Mouse (Mus musculus) adrenal gland, adult 2 months (tissue): Measurements from ENCODE around the gene Lpin2. TPM values are rescaled to one million over a fixed set of nuclear protein-coding genes. Genes with fewer than 3 reads are reported as not detected.
A peak's percentile ranks its signal among the peaks of the same experiment; 100 is the strongest.

Experiments used
- DNase-seq: peaks from one replicate; pipeline ENCODE4 v3.0.0; 2021
- long read RNA-seq: library from polyadenylated mRNA; stranded (forward); transcript quantifications from one replicate; pipeline ENCODE4 v2.0.0, GENCODE M21; 2021
- polyA plus RNA-seq: library from polyadenylated mRNA; depleted of rRNA; stranded (reverse); fragments of >200 nt; gene quantifications from 2 replicates; pipeline ENCODE4 v1.2.3, GENCODE M21; 2012; rRNA removed
- total RNA-seq, 2 experiments: library from RNA; stranded (reverse); gene quantifications; 2 replicates each; pipeline ENCODE4 v1.2.3; 2021

Gene Lpin2
- total RNA-seq (10 to 100 TPM; 38.1 to 43.0 TPM), polyA plus RNA-seq (7.0 and 8.2 TPM in 2 replicates)
- long read RNA-seq, partial matches to known transcripts: 4 of 17 reads
- long read RNA-seq, other reads (novel, unspliced or antisense): 13 of 17 reads

DNA sequence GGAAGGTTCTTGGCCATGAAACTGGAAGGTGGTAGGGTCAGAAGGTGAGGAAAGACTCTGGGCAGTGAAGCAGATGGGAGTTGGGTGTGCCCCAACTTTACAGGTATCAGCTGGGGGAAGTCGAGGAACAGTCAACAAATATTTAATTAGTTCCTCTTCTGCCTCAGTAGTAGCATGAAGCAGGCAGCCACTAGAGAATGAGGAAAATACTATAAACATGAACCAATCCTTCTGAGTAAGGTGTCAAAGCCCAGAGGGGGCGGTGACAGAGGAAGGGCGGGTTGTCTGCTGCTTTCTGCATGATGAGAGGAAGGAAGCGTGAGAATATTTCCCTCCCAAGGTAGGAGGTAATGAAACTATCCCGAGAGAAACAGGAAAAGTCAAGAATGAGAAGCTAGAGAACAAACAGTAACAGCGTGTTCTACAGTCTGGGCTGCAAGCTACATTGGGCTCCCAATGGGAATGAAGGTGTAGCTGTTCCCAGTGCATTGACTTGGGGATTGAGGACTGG, at the start of gene Lpin2:
TSS of gene Lpin2 (plus strand) at position 350 of the 511 bp plus-strand sequence.
- peak; percentile 30 for DNase-seq

DNA sequence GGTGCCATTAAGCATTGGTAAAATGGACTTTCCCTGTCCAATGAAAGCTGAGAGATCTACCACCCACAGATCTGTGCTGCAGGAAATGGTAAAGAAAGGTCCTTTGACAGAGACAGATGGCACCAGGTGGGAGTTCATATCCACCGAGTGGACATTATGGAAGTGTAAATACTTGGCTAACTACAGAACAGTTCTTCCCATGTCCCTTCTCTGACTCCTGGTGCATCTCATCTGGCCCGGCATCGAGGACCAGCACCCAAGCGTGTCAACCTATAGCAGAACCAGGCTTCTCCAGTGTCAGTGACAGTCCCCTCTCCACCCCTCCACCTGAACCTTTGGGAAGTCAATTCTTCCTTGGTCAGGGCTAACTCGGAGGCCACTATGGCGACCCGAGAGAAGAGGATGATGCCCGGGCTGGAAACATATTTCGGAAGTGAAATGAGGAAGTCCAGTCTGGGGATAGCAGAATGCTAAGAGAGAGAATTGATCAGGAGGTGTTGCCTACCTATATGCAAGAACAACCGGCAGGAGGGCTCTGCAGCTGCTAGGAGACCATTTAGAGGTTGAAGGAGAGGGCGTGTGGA, 49.4 kb upstream of the Lpin2 start:
- DNase-seq: no peak

DNA sequence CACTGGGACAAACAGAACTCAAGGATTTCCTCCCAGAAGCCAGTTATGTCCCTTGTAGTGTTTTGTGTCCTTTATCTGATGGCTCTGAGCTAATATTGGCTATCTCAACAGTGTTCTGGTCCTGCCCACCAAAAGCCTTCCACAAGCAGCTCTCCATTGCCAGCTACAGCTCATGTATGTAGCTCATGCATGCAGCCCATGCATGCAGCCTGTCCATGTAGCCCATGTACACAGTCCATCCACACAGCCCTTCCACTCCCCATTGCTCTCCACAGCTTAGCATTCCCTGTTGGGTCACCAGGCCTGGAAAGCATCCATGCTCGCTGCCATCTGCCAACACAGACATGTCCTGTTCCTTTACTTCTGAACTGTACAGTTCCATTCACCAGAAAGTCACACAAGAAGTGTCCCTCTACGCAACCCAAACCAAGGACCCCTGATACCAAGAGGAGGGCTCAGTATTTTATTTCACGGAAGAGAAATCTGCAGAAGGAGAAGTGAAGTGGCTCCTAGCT, 47.9 kb upstream of the Lpin2 start:
- no peak for DNase-seq

DNA sequence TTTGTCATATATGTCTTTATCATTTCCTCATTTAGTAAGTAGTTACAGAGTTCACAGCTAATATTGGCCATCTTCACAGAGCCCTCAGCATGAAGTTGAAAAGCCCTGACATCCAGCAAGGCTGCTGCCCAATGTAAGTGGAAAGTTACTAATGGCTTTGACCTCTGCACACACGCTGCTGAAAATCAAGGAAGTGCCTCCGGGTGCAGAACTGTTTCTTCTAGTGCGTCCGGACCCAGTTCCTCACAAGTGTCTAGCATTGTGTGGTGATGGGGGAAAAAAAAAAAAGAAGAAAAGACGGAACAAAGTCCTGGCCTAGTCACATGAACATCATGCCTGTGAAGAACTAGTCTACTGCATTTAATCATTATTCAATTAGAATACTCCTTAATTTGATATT, 47.3 kb upstream of the Lpin2 start:
- peak; percentile 35 for DNase-seq

DNA sequence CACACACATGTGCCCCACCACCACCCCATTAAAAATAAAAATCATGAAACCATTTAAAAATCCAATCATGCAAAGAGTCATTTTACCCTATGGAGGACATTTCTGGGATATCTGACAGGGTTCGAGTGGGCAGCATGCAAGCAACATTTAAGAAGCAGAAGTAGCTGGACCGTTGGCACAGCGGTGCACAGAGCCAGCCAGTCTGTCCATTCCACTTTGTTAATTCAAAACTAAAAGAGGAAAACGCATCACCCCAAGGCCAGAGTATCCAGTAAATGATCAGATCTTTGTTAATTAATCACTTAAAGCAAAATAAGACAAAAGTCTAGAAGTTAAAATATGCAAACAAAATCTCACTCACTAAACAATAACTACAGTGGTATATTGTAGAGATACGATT, 46.5 kb upstream of the Lpin2 start:
- no peak for DNase-seq

DNA sequence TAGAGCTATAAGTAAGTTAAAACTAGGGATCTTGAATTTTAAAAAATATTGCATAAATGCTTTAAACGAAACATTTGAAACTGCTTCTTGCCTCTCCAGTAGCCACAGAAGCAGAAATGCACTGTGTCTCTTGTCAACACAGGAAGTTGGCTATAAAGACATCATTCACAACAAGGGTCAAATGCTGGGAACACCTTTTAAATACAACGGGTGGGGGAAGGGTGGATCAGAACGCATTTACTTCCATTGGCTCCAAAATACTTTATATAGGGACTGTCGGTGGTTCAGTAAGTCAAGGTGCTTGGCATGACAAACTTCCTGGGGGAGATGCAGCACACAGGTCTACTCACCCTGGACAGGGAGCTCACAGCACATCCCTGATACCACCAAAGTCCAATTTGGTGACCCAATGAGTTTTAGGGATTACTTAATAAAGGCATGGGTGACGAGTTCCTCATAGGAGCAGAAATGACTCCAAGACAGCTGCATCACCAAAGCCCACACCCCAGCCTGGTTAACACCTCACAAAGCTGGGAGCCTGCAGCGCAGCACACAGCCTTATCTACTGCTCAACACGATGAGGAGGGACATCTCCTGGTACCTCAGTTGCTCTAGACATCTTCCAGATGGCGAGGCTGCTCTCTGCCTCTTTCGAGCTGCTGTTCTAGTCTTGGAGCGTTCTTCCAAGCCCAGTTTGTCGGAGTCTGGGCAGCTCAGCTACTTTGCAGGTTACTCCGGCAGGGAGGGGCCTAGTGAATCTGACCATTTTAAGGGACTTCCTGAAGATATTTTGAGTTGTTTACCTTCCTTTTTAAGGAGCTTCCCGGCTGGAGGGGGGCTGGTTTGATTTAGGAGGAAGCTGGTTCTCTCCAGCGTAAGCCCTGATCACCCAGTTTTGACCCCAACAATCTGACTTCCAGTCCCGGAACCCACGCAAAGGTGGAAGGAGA, 45.7 kb upstream of the Lpin2 start:
- DNase-seq: no peak

DNA sequence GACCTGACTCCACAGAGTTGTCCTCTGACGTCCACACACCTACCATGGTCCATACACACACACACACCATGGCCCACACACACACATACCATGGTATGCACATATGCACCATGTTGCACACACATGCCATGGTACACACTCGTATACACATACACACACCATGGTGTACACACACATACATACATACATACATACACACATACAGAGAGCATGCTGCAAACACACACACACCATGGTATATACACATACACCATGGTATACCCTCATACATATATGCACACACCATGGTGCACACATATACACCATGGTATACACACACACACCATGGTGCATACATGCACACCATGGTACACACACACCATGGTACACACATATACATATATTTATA, 45.0 kb upstream of the Lpin2 start:
- no peak for DNase-seq

DNA sequence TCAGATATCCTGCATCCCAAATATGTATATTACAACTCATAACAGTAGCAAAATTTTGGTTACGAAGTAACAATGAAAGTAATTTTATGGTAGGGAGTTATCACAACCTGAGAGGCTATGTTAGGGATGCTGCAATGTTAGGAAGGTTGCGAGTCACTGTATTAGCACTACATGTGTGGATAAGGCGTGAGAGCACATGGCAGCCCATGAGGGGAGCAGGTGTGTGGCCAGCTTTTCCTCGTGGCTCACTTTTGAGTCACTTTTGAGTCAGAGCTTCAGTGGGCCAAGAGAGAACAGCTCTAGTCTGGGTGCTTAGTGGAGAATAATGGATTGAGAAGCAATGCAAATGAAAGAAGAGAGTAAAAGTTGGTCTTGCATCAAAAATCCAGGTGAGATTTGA, 40.3 kb upstream of the Lpin2 start:
- no peak for DNase-seq

DNA sequence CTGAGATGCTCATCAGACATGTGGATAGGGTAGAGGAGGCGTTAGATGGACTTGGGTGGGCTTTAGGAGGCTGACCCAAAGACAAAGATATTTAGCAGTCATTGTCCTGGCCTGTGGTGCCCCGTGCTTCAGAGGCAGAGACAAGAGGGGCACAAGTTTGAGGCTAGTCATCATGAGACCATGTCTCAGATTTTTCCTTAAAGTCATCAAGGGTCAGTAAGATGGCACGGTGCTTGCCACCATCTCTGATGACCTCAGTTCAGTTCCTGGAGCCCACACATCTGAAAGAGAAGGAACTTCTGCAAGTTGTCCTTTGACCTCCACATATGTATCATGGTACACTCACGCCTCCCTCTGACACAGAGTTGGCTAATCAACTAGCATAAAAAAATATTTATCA, 39.2 kb upstream of the Lpin2 start:
- no peak for DNase-seq

DNA sequence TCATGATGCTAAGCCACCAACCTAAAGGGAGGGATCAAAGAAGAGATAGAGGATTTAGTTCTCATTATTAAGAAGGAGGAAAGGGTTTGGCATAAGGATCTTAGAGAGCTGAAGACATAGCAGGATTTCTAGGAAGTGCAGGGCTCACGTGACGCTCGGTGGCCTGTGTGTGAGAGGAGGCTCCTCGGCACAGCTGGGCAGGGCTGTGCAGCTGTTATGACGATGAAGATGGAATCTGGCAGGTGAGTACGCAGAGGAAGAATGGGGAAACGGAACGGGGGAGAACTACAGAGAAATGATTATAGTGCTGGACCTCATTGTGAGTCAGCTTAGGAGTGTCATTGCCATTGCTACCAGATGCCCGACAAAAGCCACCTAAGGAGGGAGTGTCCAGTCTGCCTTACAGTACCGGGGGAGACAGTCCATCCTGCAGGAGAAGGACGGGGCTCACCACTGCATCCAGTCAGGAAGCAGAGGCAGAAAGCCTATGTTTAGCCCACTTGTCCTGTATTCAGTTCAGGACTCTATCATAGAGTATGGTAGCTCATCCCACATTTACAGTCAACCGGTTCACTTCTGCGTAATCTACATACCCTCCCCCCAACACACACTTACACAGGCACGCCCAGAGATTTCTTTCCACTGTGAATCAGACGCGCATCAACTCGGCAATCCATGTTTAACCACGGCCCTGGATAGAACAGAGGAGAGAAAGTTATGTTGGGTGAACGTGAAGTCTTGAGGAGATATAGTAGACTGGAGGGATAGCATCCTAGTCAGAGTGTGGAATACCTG, 37.8 kb upstream of the Lpin2 start:
- no peak for DNase-seq

DNA sequence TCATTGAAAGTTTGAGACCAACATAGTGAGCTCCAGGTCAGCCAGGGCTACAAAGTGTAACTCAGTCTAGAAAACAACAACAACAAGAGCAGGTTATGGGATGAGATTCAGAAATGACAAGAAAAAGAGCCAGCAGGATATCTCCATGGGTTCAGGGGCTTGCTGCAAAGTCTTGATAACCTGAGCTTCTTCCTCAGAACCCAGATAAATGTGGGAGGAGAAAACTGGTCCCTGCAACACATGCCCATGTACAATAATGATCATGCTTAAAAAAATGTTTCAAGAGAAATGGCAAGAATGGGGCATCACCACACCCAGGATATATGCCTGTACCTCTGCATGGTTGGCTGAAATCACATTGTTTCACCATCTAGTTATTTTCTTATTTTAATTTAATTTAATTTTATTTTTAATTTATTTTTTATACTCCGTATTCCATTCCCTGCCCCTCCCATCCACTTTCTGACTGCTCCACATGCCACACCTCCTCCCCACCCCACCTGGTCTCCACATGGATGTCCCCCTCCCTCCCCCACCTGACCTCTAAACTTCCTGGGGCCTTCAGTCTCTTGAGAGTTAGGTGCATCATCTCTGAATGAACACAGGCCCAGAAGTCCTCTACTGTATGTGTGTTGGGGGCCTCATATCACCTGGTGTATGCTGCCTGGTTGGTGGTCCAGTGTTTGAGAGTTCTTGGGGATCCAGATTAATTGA, 37.0 kb upstream of the Lpin2 start:
- DNase-seq: no peak

DNA sequence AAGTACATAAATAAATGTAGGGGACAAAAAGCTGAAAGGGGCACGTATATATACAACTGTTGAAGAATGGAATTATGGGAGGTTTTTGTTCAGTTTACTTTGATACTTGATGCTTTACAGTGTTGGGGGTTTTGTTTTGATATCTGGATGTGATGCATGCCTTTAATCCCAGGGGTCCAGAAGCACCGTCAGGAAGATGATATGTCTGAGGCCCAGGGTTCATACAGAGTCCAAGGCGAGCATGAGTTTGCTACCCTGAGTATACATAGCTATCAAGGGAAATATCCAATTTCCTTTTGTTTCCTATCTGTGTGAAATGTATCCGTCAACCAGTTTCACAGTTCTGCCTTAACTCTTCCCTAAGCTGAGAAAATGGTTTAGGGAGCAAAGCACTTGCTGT, 29.0 kb upstream of the Lpin2 start:
- no peak for DNase-seq

DNA sequence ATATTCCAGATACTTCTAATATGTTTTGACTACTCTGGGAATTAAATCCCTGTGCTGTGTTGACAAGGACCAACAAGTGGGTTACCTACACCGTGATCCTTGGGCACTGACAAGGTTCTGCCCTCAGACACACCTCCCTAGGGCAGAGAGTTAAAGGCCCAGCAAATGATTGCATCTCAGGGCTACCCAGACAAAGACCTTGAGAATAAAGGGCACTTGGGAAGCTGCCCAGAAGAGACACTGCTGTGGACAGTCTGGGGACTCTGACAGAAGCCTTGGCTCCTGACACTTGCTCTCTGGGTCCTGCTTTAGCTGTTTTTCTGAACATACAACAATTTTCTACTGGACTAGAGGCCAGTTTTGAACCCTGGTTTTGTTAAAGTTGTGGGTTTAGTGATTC, 27.1 kb upstream of the Lpin2 start:
- peak; percentile 91 for DNase-seq

DNA sequence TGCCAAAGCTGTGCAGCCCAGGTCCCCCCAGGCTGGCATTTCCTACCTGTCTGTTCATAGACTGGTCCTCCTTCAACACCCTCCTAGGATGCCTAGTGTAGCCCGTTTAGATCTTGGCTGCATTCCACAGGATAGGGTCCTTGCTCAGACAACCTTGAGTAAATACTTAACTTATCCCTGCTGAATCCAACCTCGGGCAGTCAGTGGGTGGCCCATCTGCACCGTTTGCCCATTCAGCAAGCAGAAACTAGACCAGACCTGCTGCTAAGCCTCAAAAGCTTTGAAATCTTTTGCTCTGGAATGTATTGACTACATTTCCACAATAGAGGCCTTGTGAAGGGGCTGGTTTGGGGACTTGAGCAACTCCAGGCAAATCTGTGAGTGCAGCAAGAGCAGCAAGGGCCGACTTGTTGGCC, 23.2 kb upstream of the Lpin2 start:
- DNase-seq: no peak

DNA sequence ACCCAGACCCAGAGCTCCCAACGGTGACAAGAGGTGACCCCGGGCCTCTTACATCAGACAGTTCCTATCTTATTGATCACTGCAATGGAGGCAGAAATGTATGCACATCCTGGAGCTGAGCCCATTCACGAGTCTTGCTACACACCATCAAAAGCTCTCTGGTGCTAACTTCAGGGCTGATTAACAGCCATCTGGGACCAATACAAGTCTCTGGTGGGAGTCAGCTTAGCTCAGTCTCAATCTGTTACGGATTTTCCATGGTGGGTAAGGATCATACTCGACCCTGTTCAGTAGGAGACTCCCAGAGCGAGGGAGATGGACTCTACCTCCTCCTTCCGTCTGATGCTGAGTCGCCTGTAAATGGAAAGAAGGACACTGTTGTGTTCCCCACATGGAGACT, 22.6 kb upstream of the Lpin2 start:
- no peak for DNase-seq

DNA sequence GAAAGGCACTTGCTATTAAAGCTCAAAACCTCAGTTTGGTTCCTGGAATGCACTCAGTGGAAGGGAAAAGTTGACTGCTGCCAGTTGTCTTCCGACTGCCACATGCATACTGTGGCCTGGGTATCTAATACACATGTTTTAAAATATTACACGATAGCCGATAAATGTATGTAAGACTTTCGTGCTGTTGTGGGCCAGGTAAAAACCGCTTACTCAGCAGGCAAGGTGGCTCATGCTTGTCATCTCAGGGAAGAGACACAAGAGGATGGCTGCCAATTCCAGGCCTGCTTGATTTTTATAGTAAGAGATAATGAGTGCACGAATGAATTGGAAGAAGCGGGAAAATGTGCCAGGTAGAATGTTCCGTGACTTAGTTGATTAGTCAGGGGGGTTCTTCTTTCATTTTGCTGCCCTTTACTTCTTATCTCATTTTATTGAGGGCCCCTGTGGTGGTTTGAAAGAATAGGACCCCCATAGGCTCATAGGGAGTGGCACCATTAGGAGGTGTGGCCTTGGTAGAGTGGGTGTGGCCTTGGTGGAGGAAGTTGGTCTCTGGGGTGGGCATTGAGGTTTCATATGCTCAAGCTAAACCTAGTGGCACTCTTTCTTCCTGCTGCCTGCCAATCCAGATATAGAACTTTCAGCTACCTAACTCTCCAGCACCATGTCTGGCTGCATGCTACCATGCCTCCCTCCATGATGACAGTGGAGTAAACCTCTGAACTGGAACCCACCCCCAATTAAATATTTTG, 21.9 kb upstream of the Lpin2 start:
- DNase-seq: no peak

DNA sequence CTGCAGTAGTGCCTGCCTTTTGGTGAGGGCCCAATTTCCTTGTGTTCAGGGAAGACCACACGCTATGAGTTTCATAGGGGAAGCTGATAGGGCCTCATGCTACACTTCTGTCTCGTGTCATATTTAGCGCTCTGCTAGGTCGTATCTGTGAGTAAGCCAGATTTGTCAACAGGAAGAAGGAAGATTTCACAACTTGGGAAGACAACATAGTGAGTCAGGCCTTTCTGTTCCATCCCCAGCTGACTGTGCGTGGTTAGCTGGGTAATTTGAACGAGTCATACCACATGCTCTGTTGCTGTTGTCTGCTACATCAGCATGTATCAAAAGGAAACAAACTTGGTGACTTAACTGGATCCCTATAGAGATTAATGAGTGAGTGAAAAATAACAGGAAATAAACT, 17.4 kb upstream of the Lpin2 start:
- peak; percentile 61 for DNase-seq

DNA sequence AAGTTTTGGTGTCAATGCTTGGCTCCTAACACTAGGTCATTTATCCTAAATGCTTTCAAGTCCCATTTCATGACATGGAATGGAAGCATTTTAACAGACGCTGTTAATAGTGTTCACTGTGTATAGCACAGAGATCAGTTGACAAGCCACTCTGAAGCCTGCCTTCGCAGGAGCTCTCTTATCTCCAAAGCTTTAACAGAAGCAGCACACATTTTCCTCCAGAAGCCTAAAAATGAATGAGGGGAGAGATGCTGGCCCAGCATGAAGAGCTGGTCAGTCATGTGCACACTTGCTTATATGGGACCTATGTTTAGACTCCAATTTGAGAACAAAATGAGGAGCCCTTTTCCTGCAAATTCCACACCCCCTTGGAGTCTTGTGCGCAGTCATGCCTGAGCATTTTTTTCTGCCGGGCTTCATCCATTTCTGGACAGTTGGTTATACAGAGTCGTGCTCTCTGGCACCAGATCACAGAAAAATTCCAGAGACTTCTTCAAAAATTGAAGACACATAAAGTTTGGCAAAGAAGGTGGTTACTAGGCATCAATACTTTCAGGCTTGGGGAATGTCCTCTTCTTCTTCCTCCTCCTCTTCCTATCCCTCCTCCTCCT, 14.1 kb upstream of the Lpin2 start:
- no peak for DNase-seq

DNA sequence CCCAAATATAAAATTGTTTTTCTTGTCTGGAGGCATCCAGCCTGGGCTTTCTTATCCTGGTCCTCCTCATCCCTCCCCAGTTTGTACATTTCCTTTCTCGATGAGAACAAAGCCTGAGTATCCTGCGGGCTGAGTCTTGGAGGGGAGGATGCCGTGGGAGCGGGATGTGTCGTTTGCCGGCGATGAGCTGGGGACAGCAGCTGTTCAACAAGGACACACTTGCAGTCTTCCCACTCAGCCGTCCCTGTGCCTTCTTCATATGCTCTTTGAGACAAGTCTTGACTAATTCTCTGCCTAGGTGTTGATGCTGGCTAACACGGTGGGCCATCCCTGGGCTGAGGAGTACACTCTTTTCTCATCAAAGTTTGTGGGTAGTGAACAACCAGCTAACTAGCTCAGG, 13.5 kb upstream of the Lpin2 start:
- DNase-seq: no peak

DNA sequence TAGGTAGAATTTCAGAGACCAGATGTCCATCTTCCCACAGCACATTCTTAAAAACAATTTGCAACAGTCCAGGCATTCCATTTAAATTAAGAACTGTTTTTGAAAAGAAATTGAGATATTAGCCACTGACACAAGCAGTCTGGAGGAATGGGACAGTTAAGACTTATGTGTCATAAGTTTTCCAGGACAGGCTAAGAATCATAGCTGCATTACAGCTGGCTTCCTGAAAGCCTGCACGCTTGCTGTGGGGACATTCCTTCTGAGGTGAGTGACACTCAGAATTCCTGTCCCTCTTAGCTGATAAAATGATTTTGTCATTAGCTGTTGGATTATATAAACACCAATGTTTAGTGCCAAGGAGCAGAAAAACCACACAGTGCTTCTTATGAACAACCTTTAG, 12.7 kb upstream of the Lpin2 start:
- no peak for DNase-seq
